Mouse (Mus musculus) stomach, postnatal 0 days (tissue): ENCODE measurements around the gene Wdr89. TPM values are rescaled to one million over a fixed set of nuclear protein-coding genes. Genes with fewer than 3 reads are reported as not detected.

Source experiments
- ATAC-seq: fragments of 200-750 bp; cut with Nextera tagmentation; 2 replicates; pipeline ENCODE4 v1.8.0; 2017; ENCODE audit not compliant: low FRiP score, low TSS enrichment
- DNase-seq: peaks from one replicate; pipeline ENCODE4 v3.0.0-alpha.2; 2016; ENCODE audit warnings: low spot score
- H3K27ac ChIP-seq: fragments of 300-500 bp; sonication (generic); replicated peaks from 2 replicates; pipeline ENCODE4 v1.5.1; 2014; ENCODE audit warnings: mild to moderate bottlenecking, control low read depth
- H3K27me3 ChIP-seq: fragments of 300-500 bp; sonication (generic); 2 replicates; pipeline ENCODE4 v1.6.1; 2014; ENCODE audit warnings: low read length; ENCODE audit not compliant: control insufficient read depth, insufficient read depth
- H3K36me3 ChIP-seq: fragments of 300-500 bp; sonication (generic); 2 replicates; pipeline ENCODE4 v1.6.1; 2014; ENCODE audit warnings: low read length, mixed read lengths; ENCODE audit not compliant: control insufficient read depth, insufficient read depth
- H3K4me1 ChIP-seq: fragments of 300-500 bp; sonication (generic); replicated peaks from 2 replicates; pipeline ENCODE4 v1.6.1; 2014; ENCODE audit warnings: antibody characterized with exemption; ENCODE audit not compliant: control insufficient read depth, insufficient read depth
- H3K4me2 ChIP-seq: fragments of 300-500 bp; sonication (generic); replicated peaks from 2 replicates; pipeline ENCODE4 v1.6.1; 2014; ENCODE audit warnings: low read depth, mild to moderate bottlenecking, control low read depth, moderate library complexity
- H3K4me3 ChIP-seq: fragments of 300-500 bp; sonication (generic); 2 replicates; pipeline ENCODE4 v1.5.1; 2014; ENCODE audit warnings: low read depth, low read length, control low read depth
- H3K9ac ChIP-seq: fragments of 300-500 bp; sonication (generic); 2 replicates; pipeline ENCODE4 v1.6.1; 2014; ENCODE audit warnings: mild to moderate bottlenecking, low read length, control low read depth, mixed read lengths
- H3K9me3 ChIP-seq: fragments of 300-500 bp; sonication (generic); 2 replicates; pipeline ENCODE4 v1.6.1; 2016; ENCODE audit warnings: low read length; ENCODE audit not compliant: control insufficient read depth
- CTCF ChIP-seq: IDR thresholded peaks from 2 replicates; pipeline ENCODE4 v1.5.1; 2016; ENCODE audit warnings: antibody characterized with exemption, low read depth, mild to moderate bottlenecking, moderate library complexity
- EP300 ChIP-seq: optimal IDR thresholded peaks from 2 replicates; pipeline ENCODE3; 2016; ENCODE audit warnings: antibody characterized with exemption
- WGBS: fragments of 180-500 bp; shearing (Covaris S2); extraction: QIAGEN DNeasy Blood & Tissue Kit; methylation state at CpG from one replicate; pipeline ENCODE4 v1.1.7; 2014; 5-methylcytosine and 5-hydroxymethylcytosine counted together
- polyA plus RNA-seq: library from polyadenylated mRNA; unstranded; fragments of >200 nt; fragmentation: Nextera tagmentation; extraction: Ambion mirVana; gene quantifications from 2 replicates; pipeline ENCODE4 v1.2.1, GENCODE M21; 2015

Wdr89 gene
- polyA plus RNA-seq, 1 experiment from 2014 or later: 6.1 TPM

DNA sequence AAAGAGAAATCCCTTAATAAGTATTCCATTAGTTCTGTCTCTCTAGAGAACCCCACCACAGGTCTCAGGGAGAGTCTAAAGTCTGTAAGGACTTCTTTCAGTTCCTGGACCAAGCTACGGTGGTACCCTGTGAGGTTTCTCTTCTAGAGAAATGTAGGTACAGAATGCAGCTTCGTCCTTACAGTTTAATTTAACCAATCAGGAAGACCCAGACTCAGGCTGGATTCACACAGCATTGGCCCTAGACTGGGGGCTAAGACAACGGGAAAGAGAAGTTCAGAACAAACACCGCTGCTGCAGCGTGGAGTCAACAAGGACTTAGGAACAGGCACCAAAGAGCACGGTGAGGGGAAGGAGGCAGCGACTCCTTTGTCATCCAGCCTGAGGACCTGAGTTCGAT, 52.5 kb downstream of the Wdr89 start:
- H3K27me3 ChIP-seq: no peaks in the 10 kb centered on the region
- no peaks in the 10 kb centered on the region for H3K9me3 ChIP-seq
- no peak overlapping the region for H3K9ac ChIP-seq
- ATAC-seq: no peak
- no peak for DNase-seq
- H3K27ac ChIP-seq: no peak overlapping the region
- WGBS: 71% methylated on average over 8 of the region's 8 CpGs
- H3K36me3 ChIP-seq: no peaks in the 10 kb centered on the region
- no peak overlapping the region for H3K4me3 ChIP-seq
- H3K4me2 ChIP-seq: no peak overlapping the region
- TF ChIP-seq EP300: no peak
- TF ChIP-seq CTCF: no peak
- no peaks in the 10 kb centered on the region for H3K4me1 ChIP-seq

DNA sequence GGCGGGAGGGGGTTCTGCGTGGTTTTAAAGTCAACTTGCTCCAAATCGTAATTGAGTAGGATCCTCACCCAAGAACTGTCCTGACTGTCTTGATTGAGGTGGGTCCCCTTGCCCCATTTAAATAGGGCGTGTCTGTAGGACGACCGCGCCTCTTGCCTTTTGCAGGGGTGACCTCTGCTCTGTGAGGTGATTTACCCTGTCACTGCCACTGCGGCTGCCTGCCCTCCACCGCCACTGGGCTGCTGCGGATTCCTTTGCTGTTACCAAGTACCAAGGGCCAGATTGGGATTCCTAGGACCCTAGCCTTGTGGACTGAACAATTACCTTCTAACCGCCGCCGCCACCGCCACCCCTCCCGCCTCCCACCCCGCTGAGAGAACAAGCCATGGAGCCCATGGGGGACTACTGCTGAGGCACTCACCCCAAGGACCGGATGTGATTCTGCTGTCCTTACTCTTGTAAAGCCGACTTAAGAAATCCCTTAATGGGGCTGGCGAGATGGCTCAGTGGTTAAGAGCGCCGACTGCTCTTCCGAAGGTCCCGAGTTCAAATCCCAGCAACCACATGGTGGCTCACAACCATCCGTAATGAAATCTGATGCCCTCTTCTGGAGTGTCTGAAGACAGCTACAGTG, 53.1 kb downstream of the Wdr89 start:
- Histone ChIP-seq H3K9me3 (no peaks in the 10 kb centered on the region), H3K4me2 (peak overlapping the region; percentile 51), H3K36me3 (no peaks in the 10 kb centered on the region), H3K4me3 (peak overlapping the region; percentile 28), H3K27ac (no peak overlapping the region), H3K27me3 (no peaks in the 10 kb centered on the region), H3K9ac (0 out of 2 replicates have a peak overlapping the region, but pooled peaks have one; percentile 5), H3K4me1 (no peaks in the 10 kb centered on the region)
- DNase-seq: peak; percentile 46
- 7% methylated on average over 23 of the region's 24 CpGs for WGBS
- TF ChIP-seq CTCF (no peak), EP300 (no peak)
- ATAC-seq: 0 out of 2 replicates have a peak, but pooled peaks have one; percentile 35

DNA sequence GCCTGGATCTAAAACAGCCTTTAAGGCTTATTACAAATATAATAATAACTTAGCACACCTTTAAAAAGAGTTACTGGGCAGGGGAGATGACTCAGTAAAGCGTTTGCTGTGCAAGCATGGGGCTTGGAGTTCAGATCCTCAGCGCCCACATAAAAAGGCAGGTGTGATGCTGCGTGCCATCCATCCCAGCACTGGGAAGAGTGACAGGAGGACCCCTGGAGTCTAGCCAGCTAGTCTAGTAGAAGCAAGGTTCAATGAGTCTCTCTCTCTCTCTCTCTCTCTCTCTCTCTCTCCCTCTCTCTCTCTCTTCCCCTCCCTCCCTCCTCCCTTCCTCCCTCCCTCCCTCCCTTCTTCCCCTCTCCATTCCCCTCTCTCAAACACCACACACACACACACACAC, 53.8 kb downstream of the Wdr89 start:
- Histone ChIP-seq H3K4me3 (no peak overlapping the region), H3K27me3 (no peaks in the 10 kb centered on the region), H3K4me1 (no peaks in the 10 kb centered on the region), H3K36me3 (no peaks in the 10 kb centered on the region), H3K9ac (no peak overlapping the region), H3K9me3 (no peaks in the 10 kb centered on the region), H3K4me2 (no peak overlapping the region), H3K27ac (no peak overlapping the region)
- TF ChIP-seq CTCF (no peak), EP300 (no peak)
- ATAC-seq: no peak
- DNase-seq: no peak
- 50% methylated on average over 3 of the region's 3 CpGs for WGBS

DNA sequence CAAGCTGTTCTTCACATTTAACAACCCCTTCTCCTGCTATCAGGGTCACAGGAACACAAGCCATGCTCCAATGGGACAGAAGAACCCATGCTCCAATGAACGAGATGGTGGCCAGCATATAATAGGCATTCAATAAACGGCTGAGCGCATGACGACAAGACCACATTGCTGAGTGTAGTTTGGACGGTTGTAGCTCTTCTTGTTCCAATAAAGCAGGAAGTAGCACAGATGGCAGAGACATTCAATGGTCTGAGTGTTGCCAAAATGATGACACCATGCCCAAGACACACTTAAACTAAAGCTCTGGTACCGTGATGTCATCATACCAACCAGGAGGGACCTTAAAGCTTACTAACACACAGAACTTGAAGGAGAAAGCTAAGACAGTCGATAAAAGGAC, 56.6 kb downstream of the Wdr89 start:
- WGBS: 77% methylated on average over 7 of the region's 7 CpGs
- no peaks in the 10 kb centered on the region for H3K36me3 ChIP-seq
- no peaks in the 10 kb centered on the region for H3K4me1 ChIP-seq
- no peaks in the 10 kb centered on the region for H3K9me3 ChIP-seq
- H3K27ac ChIP-seq: no peak overlapping the region
- DNase-seq (no peak), ATAC-seq (no peak)
- H3K4me2 ChIP-seq: no peak overlapping the region
- H3K9ac ChIP-seq: no peak overlapping the region
- H3K27me3 ChIP-seq: no peaks in the 10 kb centered on the region
- H3K4me3 ChIP-seq: no peak overlapping the region
- no peak for TF ChIP-seq EP300
- TF ChIP-seq CTCF: no peak

DNA sequence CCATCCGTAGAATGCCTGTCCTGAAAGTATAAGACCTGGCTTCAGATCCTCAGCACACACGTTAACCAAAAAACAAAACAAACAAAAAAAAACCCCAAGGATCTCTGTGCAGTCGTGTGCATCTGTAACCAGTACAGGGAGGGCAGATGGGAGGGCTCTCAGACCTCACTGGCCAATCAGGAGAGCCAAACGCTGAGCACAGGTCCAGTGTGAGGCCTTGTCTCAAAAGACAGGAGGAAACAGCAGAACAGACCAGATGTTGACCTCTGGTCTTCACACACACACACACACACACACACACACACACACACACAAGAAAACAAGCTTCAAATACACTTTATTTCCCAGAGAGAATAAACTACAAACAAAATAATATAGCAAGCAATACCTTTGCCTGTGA, 69.8 kb downstream of the Wdr89 start:
- WGBS: 17% methylated on average over 4 of the region's 4 CpGs
- Histone ChIP-seq H3K27ac (no peak overlapping the region), H3K4me2 (no peak overlapping the region), H3K4me1 (no peaks in the 10 kb centered on the region), H3K9ac (no peak overlapping the region), H3K27me3 (no peaks in the 10 kb centered on the region), H3K36me3 (no peaks in the 10 kb centered on the region), H3K4me3 (no peak overlapping the region), H3K9me3 (no peaks in the 10 kb centered on the region)
- ATAC-seq: no peak
- TF ChIP-seq CTCF (no peak), EP300 (no peak)
- DNase-seq: no peak

DNA sequence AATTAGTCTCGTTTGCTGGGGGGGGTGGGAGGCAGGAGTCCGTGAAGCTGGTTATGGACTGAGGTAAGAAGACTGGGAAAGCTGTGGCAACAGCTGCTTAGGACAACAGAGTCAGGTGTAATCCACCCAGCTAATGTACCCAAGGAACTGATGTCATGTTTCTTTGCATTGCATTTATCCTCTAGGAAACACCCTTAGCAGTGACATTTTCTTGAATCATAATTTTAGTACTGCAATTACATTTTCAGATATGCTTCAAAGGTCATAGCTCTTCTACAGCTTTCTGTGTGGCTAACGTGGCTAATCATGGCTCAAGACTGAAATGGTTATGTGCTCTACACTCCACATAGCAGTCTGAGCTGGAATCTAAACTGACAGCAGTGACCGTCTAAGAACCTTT, 70.3 kb downstream of the Wdr89 start:
- no peak overlapping the region for H3K4me2 ChIP-seq
- H3K36me3 ChIP-seq: no peaks in the 10 kb centered on the region
- no peak overlapping the region for H3K9ac ChIP-seq
- no peak for DNase-seq
- no peak overlapping the region for H3K27ac ChIP-seq
- no peak for ATAC-seq
- H3K27me3 ChIP-seq: no peaks in the 10 kb centered on the region
- TF ChIP-seq EP300: no peak
- no peak for TF ChIP-seq CTCF
- no peak overlapping the region for H3K4me3 ChIP-seq
- H3K9me3 ChIP-seq: no peaks in the 10 kb centered on the region
- no peaks in the 10 kb centered on the region for H3K4me1 ChIP-seq
- 66% methylated on average over 4 of the region's 4 CpGs for WGBS
